ENCODE assay signal across 8 mouse cellular contexts in the genomic region with DNA sequence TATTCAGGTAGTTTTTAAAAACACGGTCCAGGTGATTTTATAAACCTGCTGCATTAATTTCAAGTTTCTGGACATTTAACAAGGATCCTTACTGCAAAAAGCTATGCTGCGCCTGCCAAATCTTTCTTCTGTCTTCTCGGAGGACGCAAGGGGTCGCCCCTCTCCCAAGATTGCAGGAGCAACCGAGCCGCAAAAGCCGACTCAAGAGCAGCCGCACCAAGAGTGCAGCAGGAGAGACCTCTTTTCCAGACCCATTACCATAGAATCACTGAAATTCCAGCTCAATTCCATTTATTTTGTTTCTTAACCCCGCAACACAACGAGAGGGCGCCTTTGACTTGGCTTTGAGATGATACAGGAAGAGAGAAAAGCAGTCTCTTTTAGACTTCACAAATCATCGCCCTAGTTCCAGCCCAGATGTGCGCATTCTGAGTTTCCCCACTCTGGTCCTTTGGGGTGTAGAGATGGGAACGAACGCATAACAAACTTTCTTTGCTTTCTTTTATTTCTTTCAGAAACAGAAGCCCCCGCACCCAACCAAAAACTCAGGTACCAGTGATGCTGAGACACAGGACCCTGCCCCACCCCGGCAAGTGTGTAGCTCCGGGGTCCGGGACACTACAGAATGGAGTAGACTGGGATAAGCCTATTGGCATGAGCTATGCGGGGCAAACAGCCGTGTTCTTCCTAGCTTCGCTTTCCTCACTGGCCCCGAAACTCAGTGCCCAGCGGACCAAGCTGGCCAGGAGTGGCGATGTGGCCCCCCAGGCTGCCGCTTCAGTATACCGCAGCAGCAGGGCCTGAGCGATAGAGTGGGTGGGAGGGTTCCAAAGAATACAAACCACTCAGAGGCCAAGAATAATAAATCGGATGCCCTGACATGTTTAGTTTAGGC. TPM values are rescaled to one million over a fixed set of nuclear protein-coding genes. Genes with fewer than 3 reads are reported as not detected.
DNase-seq lines count a peak whose midpoint lies in the region; ATAC-seq and TF ChIP-seq lines count a peak whose summit lies in the region.

No protein-coding gene starts in this region.

- peak overlapping the region; percentile 100 for H3K4me2 ChIP-seq in hindbrain, embryonic 15.5 days
- H3K4me2 ChIP-seq in lung, postnatal 0 days (replicated peaks; ENCODE audit: low read depth, low read length): peak overlapping the region; percentile 54

- no peak overlapping the region for H3K27ac ChIP-seq in gastrocnemius, adult 2 months
- H3K27ac ChIP-seq in hindbrain, embryonic 15.5 days (replicated peaks): no peak overlapping the region
- H3K27ac ChIP-seq in lung, postnatal 0 days (ENCODE audit: low read length): no peak overlapping the region

- no peaks in the 10 kb centered on the region for H3K9me3 ChIP-seq in hindbrain, embryonic 15.5 days
- H3K9me3 ChIP-seq in lung, postnatal 0 days (ENCODE audit: low read length): no peaks in the 10 kb centered on the region

- peak; percentile 78 to 90 for DNase-seq in adrenal gland, adult (ENCODE audit: inconsistent age in 2 of 2, low spot score in 1 of 2)
- peak; percentile 66 for DNase-seq in gastrocnemius, adult 2 months
- DNase-seq in layer of hippocampus, postnatal 25 days (ENCODE audit: extremely low spot score in 1 of 2, low spot score in 1 of 2): peak; percentile 61 to 84
- DNase-seq in lung, postnatal 0 days (ENCODE audit: low spot score): peak; percentile 83
- peak; percentile 86 for DNase-seq in retina, embryonic 14.5 days (ENCODE audit: low spot score)
- DNase-seq in urinary bladder, postnatal 36 days (ENCODE audit: low spot score in 2 of 2): peak; percentile 63 to 74

- no peak for TF ChIP-seq EP300 in lung, postnatal 0 days (IDR thresholded peaks at IDR 0.05)

- H3K4me1 ChIP-seq in hindbrain, embryonic 15.5 days (replicated peaks): peaks cover 23% of the 10 kb centered on the region
- no peaks in the 10 kb centered on the region for H3K4me1 ChIP-seq in lung, postnatal 0 days (ENCODE audit: insufficient read depth, low read depth, low read length)

- H3K36me3 ChIP-seq in hindbrain, embryonic 15.5 days: no peaks in the 10 kb centered on the region
- no peaks in the 10 kb centered on the region for H3K36me3 ChIP-seq in lung, postnatal 0 days (ENCODE audit: insufficient read depth, low read length)

- peak; percentile 60 for TF ChIP-seq CTCF in gastrocnemius, adult 2 months (IDR thresholded peaks at IDR 0.05)
- TF ChIP-seq CTCF in lung, postnatal 0 days (IDR thresholded peaks at IDR 0.05): peak; percentile 82

- peaks cover 20% of the 10 kb centered on the region for H3K27me3 ChIP-seq in hindbrain, embryonic 15.5 days
- H3K27me3 ChIP-seq in lung, postnatal 0 days (replicated peaks; ENCODE audit: insufficient read depth, low read length): peaks cover 11% of the 10 kb centered on the region; the same call in 1 of the 2 replicates

- WGBS in hindbrain, embryonic 15.5 days: 1% methylated on average over 30 of the region's 30 CpGs
- whole genome bisulfite sequencing in lung, postnatal 0 days: 1% methylated on average over 30 of the region's 30 CpGs

- peak overlapping the region; percentile 72 for H3K4me3 ChIP-seq in gastrocnemius, adult 2 months
- H3K4me3 ChIP-seq in hindbrain, embryonic 15.5 days: peak overlapping the region; percentile 80
- H3K4me3 ChIP-seq in lung, postnatal 0 days (ENCODE audit: low read depth, low read length): peak overlapping the region; percentile 29

- ATAC-seq in common myeloid progenitor, adult 5-6 weeks (replicated peaks; ENCODE audit: low read depth, poor library complexity, severe bottlenecking): peak; percentile 81
- peak; percentile 81 for ATAC-seq in hindbrain, embryonic 15.5 days (ENCODE audit: low FRiP score, low read depth)
- no peak; the same call in 1 of the 2 replicates for ATAC-seq in lung, postnatal 0 days

- peak overlapping the region; percentile 35 for H3K9ac ChIP-seq in hindbrain, embryonic 15.5 days
- H3K9ac ChIP-seq in lung, postnatal 0 days (replicated peaks; ENCODE audit: low read depth): no peak overlapping the region

- intact Hi-C loops in gastrocnemius, adult 2 months (cut with DNase I): loop anchor here (10.0 kb wide), 1 partner anchor 272 kb away; no protein-coding TSS in a partner anchor

RNA-seq across cellular contexts. Expression of a gene that starts 2.6 kb away (rescaled TPM):
- total RNA-seq in common myeloid progenitor, adult 5-6 weeks (2017): not detected in 2 replicates
- 1 to 10 TPM; 1.8 to 4.2 TPM for total RNA-seq in gastrocnemius, adult 2 months (2021)
- 2.0 and 2.2 TPM in 2 replicates for polyA plus RNA-seq in hindbrain, embryonic 15.5 days (2015; fragmentation: Nextera tagmentation; extraction: Ambion mirVana)
- 10 to 100 TPM; 11.8 TPM for total RNA-seq in layer of hippocampus, postnatal 25 days (2021)
- 0.50 and 0.51 TPM in 2 replicates for polyA plus RNA-seq in lung, postnatal 0 days (2015; fragmentation: Nextera tagmentation; extraction: Ambion mirVana)

Comparison
In these comparisons a context has a peak if more than half of its experiments do, and no peak if none do; other contexts are left out.
1. H3K4me3 ChIP-seq: peak in every context shown above with its lines; median percentile 80 in hindbrain, embryonic 15.5 days; 72 in gastrocnemius, adult 2 months; 29 in lung, postnatal 0 days.